Mouse (Mus musculus) 3134 (cell line): ENCODE data around the gene Gm45233.
"Not testable (repeated sequence)": the region's sequence is repeated elsewhere in the genome, so short reads cannot be mapped to it uniquely, and the experiment has no call there.

Experiments used
- DNase-seq: peaks from one replicate; pipeline ENCODE4 v3.0.0-alpha.2; 2011; ENCODE audit warnings: low spot score; ENCODE audit not compliant: insufficient read length; ENCODE audit errors: extremely low read depth

Gene Gm45233

DNA sequence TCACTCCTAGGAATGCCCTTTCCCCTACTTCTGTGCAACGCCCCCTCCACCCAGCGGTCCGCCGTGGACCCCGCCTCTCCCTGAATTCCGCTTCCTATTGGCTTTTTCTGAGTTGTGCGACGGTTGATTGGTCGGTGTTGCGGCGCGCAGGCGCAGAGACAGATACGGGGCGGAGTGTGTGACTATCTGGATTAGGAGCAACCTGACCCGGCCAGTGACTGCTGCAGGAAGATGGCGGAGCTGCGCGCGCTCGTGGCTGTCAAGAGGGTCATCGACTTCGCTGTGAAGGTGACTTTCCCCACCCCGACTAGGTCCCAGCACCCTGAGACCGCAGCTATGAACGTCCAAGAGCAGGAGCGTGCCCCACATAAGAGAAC lies at the start of gene Gm45233, which contains the start of gene Etfb:
TSS of gene Gm45233 (plus strand) at position 212 of the 377 bp plus-strand sequence.
TSS of gene Etfb (plus strand) at position 167 of the 377 bp plus-strand sequence.
- DNase-seq: peak; percentile 92

DNA sequence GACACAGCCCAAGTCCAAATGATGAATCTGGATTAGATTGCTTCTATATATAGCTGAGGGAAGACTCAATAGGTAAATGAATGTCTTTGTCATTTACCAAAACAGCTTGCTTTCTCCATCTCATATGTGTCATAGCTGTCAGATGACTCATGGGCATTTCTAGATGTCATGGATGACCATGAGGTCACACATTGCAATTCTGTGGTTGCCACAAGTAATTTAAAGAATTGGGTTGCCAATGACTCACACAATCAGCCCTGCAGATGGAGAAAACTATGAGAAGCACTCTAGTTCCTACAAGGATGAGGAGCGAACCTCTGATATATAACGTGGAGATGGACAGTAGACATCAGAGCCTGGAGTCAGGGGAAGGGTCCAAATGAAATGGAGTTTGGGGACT lies 44.4 kb upstream of the Gm45233 start:
- DNase-seq: peak; percentile 61

DNA sequence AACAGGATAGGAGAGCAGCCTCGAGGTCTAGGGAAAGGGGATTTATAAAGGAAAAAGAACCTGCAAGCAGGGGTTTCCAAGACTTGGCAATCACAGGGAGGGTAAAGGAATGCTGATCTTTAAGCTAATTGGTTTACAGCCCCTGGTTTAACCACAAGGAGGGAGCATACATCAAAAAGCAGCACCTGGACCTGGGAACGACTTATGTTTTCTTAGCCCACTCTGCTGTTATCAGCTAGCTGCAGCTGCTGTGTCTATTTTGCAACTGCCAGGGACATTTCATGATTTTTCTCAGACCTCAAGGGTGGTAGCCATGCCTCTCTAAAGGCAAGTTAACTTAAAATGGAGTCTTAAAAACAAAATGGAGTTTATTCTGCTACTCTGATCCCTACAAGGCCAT lies 41.2 kb upstream of the Gm45233 start:
- DNase-seq: no peak

DNA sequence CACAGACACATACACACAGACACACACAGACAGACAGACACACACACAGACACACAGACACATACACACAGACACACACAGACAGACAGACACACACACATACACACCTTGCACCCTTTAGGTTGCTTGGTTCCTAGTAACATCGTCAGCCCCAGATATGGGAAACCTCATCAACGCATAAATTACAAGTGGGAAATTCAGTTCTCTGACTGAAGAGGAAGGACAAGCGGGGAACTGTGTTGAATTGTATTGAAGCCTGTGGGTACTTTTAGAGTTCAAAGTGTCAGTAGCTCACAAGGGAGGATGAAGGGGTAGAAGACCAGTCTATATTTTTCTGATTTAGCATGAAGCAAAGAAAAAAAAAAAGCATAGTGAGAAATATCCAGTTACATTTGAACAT lies 36.4 kb upstream of the Gm45233 start:
- no peak for DNase-seq

DNA sequence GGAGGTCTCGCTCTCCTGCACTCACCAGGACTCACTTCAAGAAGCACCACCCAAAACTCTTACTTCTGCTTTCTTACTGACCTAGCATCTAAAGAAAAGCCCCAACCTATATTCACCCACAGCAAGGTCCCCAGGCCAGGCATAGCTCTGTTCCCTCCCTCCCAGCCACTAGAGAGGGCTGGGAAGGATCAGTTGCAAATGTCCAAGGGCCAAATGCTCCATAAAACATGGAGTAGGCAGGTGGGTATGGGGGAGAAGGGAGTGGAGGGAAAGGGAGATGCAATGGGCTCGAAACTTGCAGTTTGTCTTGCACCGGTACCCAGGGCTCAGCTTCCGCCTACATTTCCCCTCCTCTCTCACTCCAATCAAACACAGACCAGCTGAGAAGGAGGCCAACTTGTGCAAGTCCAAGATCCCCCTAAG lies 35.8 kb upstream of the Gm45233 start, which contains the start of gene Siglecg:
TSS of gene Siglecg (plus strand) at position 74 of the 423 bp plus-strand sequence.
- no peak for DNase-seq

DNA sequence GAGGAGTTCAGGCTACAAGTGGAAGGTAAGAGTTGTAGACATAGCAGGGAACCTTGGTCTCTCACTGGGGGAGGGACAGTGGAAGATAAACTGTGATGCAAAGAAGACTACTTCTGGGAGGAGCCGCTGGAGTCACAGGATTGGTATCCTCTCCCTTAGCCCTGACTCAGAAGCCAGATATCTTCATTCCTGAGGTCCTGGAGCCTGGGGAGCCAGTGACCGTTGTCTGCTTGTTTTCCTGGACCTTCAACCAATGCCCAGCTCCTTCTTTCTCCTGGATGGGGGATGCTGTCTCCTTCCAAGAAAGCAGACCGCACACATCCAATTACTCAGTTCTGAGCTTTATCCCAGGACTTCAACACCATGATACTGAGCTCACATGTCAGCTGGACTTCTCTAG lies 34.8 kb upstream of the Gm45233 start:
- DNase-seq: peak; percentile 23

DNA sequence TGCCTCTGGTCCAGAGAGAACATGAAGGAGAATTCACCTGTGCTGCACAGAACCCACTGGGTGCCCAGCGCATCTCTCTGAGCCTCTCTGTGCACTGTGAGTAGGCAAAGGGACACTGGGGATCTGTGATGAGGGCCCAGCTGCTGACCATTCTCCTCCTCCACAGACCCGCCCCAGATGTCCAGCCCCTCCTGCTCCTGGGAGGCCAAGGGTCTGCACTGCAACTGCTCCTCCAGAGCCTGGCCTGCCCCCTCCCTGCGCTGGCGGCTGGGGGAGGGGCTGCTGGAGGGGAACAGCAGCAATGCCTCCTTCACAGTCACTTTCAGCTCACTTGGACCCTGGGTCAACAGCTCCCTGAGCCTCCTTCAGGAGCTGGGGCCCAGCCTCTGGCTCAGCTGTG lies 32.2 kb upstream of the Gm45233 start:
- DNase-seq: not testable (repeated sequence)

DNA sequence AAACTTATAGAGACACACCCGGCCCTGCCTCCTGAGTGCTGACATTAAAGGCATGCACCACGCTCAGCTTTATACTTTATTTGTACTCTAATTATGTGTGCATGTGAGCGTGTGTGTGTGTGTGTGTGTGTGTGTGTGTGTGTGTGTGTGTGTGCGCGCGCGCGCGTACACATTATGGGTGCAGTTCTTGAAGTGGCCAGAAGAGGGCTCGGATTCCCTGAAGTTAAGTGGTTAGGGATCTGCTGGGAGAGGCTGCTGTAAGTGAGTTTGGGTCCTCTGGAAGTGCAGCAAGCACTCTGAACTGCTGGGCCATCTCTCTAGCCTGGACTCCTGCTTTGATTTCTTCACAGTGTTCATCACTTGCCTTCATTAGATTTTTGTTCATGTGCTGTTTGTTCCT lies 26.6 kb upstream of the Gm45233 start:
- DNase-seq: no peak

DNA sequence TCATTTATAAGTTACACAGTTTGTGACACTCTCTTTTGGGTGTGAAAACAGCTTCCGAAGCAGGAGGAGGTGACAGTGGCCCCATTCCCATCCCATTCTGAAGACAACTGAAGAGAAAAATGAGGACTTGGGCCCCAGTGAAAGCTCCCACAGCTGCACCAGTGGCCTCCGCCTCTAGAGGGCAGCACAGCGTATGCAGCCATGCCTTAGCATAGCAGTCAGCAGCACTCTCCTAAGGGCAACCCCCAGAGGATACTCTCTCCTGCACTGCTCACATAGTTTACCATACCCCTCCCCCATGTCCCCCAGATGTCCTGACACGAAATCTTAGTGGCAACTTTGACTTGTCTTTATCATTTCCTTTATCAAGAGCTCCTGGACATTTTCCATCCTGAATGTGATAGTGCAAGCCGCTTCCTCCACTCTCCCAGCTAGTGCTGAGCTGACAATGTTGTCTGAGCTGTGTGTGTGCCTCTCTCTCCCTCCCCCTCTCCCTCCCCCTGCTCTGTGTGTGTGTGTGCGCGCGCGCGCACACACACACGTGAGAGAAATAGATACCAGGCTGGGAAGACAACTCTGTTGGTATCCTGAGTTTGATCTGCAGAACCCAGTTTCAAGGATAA lies 20.8 kb upstream of the Gm45233 start:
- peak; percentile 31 for DNase-seq

DNA sequence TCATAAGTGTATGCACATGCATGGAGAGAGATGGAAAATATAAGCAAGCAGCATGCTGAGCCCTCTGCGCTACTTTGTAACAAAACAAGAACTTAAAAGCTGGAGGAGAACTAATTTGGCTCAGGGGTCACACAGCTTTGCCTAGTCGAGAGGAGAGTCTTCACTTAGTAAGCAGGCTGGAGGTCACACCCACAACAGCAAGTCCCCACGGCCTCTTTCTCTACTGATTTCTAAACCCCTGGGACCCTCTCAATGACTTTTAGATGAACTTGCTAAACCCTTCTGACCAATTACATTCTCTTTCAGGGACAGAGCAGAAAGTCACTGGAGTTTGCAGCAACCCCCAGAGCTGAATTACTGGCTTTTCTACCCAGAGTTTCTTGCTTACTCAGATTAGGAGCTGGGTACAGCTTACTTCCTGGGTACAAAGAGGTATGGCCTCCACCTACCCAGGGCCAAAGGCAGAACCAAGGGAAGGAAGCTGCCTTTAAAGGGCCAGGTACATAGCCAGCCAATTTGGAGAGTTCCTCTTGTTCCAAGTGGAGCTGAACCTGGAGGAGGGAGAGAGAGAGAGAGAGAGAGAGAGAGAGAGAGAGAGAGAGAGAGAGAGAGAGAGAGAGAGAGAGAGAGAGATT lies 19.8 kb upstream of the Gm45233 start:
- DNase-seq: no peak

DNA sequence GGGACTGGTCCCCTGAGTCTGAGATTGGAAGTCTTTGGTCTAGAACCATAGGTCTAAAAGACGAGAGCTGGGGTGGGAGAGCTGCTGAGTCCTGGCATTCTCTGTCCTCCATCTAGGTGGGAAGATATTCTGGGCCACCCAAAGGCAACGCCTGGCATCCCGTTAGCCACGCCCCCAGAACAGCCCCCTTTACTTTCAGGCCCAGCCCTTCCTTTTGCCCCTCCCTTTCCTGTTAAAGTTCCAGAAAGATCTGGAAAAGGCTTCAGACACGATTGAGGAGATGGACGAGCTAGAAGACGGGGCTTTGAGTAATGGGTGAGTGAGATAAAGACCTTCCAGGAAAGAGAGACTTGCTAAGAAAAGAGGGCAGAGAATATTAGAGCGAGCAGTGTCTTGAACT lies 16.5 kb upstream of the Gm45233 start, which contains the start of gene Lim2:
TSS of gene Lim2 (plus strand) at position 265 of the 400 bp plus-strand sequence.
- no peak for DNase-seq

DNA sequence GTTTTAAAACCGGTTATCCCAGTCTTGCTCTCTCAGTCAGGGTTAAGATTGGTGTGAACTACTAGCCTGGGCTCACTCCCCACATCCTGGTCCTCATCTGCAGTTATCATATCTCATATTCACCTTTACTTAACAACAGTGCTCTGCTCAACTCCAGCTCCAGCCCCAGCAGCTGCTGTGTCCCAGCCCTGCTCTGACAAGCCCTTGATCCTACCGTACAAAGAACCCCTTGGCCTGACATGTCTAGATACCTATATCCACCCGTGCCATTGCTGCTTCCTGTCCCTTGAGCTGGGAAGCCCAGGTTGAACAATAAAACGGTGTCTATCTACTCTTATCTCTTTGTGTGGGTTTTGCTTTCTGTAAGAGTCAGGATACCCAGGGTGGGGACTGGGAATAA lies 14.4 kb upstream of the Gm45233 start:
- DNase-seq: no peak

DNA sequence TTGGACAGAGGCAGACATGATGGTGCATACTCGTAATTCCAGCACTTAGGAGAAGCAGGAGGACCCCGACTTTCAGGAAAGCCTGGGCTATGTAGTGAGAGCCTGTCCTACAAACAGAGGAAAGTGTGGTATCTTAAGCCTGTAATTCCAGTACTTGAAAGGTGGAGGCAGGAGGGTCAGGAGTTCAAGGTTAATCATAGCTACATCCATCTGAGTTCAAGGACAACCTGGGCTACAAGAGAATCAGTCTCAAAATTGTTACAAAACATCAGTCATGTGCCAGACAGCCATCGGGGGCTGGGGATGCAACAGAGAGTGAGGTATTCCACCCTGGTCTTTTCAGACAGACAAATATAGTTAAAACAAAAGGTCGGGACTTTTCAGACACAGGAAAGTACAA lies 11.0 kb upstream of the Gm45233 start:
- no peak for DNase-seq

DNA sequence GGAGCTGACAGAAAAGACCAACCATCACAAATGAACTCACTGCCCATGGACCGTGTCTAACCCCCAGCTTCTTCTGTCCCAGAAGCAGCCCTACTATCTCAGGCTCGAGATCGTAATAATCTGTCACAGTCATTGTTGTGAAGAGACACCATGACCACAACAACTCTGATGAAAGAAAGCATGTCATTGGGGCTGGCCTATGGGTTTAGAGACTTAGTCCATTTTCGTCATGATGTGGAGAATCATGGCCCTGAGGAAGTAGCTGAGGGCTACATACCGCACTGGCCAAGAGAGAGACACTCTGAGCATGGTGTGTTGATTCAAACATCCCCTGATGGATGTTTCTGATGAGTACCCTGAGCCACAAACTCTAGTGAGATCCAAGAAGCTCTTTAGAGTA lies 9.3 kb upstream of the Gm45233 start:
- no peak for DNase-seq

DNA sequence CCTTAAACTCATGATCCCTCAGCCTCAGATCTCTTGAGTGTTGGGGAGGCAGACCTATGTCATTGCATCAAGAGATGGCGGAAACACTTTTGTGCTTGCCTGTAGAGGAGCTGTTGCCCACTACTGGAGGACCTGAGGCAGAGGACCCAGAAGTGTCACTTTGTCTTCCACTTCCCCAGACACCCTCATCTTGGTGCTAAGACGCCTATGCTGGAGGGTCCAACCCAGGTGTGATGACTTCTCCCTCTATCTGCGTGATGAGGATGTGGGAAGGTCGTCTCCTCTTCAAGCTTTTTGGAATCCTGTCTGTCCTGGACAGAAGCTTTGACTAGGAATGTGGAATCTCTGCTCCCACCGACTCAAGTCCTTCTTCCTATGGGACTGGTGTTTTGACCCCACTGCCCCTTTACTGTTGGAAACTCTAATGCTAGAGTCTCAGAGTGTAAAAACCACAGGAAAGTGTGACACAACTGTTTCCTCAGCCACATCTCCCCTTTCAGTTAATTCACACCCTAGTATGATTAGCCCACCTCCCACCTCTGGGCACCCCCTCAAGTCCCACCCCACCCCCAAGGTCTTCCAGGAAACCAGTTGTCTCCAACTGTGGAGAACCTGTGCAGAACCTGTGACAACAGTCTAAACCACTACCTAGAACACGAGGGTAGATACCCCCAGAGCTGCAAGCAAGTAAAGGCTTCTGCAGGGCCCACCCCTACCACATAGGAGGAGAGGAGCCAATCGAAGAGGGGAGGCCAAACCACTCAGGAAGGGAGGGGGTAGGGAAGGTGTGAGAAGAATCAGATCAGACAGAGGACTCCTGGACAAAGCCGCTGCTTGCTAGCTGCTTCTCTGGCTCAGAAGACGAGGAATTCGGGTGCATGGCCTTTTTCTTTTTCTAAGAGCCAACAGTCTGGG lies 7.3 kb upstream of the Gm45233 start, which contains the start of gene Nkg7:
TSS of gene Nkg7 (plus strand) at position 733 of the 915 bp plus-strand sequence.
- DNase-seq: no peak

DNA sequence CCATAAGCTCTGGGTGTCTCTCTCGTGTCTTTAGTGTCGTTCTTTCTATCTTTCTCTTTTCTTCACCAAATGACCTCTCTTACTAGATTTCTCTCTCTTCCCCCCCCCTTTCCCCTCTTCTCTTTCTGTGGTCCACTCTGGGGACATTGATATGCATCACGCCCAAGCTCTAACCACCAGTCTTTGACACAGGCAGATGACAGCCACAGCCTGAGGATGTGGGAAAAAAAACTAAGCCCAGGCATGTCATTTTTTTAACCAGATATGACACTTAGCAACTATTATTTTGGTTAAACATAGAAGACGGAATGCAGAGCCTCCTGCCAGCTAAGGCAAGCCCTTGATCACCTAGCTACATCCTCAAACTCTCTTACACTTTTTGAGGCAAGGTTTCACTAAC lies 5.3 kb upstream of the Gm45233 start:
- DNase-seq: no peak

DNA sequence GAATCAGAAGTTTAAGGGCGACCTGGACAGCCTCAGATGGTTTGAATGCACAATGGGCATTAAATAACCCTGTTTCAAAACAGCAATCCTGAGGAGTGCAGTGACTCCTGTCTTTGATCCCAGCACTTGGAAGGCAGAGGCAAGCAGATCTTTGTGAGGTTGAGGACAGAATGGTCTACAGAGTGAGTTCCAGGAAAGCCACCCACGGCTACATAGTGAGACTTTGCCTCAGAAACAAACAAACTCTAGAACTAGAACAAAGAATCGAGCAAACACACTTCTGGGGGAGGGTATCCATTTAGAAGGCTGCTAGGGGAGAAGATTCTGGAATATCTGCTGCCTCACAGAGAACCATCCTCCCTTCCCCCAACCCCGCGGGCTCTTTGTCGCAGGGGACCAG lies 3.4 kb upstream of the Gm45233 start, which contains the start of gene Cldnd2:
TSS of gene Cldnd2 (plus strand) at position 301 of the 400 bp plus-strand sequence.
- no peak for DNase-seq

DNA sequence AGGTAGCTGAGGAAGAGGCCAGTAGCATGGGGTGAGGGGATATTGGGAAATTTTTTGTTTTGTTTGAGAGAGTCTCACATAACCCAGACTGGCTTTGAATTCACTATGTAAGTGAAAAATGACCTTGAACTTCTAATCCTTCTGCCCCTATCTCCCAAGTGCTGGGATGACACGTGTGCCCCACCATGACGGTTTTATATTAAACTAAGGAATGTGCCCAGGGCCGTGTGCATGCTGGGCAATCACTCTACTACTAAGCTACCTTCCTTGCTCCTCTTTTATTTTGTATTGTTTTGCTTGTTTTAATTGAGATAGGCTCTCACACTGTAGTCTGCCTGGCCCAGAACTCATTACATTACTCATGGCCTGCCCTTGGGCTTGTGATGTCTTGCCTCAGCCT lies 2.9 kb upstream of the Gm45233 start:
- DNase-seq: no peak

DNA sequence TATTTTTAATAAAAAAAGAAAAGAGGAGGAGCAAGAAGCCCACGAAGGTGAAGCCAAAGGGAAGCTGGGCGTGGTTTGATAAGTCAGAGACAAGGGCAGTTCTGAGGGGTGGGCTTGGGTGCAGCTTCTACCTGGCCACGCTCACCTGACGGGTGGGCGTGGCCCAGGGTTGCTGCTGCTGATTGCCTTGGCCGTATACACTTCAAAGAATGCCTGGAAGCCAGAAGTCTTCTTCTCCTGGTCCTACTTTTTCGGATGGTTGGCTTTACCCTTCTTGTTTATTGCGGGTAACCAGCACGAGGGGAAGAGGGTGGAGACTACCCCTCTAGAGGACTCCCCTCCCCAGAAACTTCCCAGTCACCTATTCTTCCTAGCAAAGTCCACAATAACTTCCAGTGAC lies 1.2 kb upstream of the Gm45233 start:
- DNase-seq: no peak

DNA sequence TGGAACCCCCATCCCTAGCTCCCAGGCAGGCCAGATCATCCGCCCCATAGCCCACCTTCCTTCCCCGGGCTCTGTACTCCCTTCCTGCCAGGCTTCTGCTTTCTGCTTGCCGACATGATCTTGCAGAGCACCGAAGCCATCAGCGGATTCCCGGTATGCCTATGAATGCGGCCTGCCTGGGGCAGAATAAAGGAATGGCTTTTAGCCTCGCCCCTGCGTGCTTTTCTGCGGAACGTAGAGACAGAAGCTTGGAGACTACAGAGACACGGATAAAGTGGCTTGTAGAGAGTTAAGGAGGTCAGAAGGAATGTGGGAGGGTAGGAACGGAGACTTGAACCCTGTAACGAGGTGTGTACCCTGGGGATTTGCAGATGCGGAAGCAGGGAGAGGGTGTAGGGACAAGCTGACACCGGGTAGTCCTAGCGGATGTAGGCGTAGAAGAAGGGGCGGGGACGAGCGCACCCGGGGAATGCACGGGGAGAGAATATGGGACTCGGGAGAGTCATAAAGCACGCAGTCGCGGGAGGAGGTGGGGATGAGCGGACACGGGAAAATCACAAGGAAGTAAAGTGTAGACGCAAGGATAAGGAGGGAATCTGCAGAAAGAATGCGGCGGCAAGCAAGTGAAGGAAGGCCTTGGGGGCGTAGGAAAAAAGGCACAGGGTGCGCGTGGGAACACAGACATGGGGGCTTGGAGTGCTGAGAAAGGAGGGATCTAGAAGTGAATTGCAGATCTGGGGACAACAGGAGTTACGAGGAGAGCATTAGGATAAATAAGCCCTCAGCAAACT lies 607 bp upstream of the Gm45233 start:
- peak; percentile 70 for DNase-seq
